17 mouse cellular contexts compared by ENCODE assay signal in the genomic region with DNA sequence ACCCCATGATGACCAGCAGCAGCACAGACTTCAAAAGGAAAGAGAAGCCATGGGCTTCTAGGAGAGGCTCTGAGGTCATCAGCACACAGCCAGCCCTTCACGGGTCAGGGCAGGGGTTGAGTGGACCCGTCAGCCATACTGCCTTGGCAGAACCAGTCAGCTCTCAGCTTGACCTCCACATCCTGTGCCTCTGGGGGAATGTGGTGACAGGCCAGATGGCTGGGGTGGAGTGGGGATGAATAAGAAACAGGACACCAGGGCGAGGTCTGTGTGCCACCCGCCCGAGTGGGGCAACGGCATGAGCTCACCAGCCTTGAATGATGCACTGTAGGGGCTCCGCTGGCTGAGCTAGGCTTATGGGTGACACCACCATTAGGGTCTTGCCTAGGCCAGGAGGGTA. TPM values are rescaled to one million over a fixed set of nuclear protein-coding genes. Genes with fewer than 3 reads are reported as not detected.
DNase-seq lines count a peak whose midpoint lies in the region; ATAC-seq and TF ChIP-seq lines count a peak whose summit lies in the region.
"Had no signal": no experiment of that assay in that cellular context is flagged by ENCODE, and none has a peak within 500 bp of the region (broad histone marks: within the 10 kb centered on the region; RNA-seq: fewer than 3 reads in every experiment).

No protein-coding gene starts in this region.

- no peak for TF ChIP-seq EP300 in heart, postnatal 0 days (IDR thresholded peaks at IDR 0.05; ENCODE audit: low read depth)
- TF ChIP-seq EP300 in stomach, postnatal 0 days (optimal IDR thresholded peaks at IDR 0.05): no peak

- no peak for TF ChIP-seq CTCF in heart, postnatal 0 days (IDR thresholded peaks at IDR 0.05; ENCODE audit: low read depth)
- TF ChIP-seq CTCF in spleen, adult 2 months (IDR thresholded peaks at IDR 0.05; ENCODE audit: extremely low read depth, insufficient read depth, insufficient read length, insufficient replicate concordance): no peak
- no peak for TF ChIP-seq CTCF in stomach, postnatal 0 days (IDR thresholded peaks at IDR 0.05; ENCODE audit: low read depth)

- peak; percentile 38 for DNase-seq in adrenal gland, postnatal 10 days
- no peak for DNase-seq in adrenal gland, adult 8-10 months
- no peak for DNase-seq in heart, postnatal 0 days (ENCODE audit: low spot score)
- DNase-seq in heart, adult 8-10 months (ENCODE audit: low spot score): no peak
- DNase-seq in spleen, adult 2 months (ENCODE audit: low read depth in 1 of 2, low spot score in 2 of 2): no peak
- no peak for DNase-seq in spleen, adult 12 weeks (ENCODE audit: low spot score)
- DNase-seq in stomach, postnatal 0 days (ENCODE audit: low spot score): no peak
- no peak for DNase-seq in layer of hippocampus, adult 9-10 months (ENCODE audit: low spot score)
- DNase-seq: kidney, postnatal 36 days; liver, embryonic 13.5 days; lung, postnatal 4 days; right cerebral cortex, adult 18-20 months; thymus, postnatal 25 days had no signal

- no peaks in the 10 kb centered on the region for H3K4me1 ChIP-seq in heart, postnatal 0 days (ENCODE audit: control insufficient read depth, insufficient read depth)
- H3K4me1 ChIP-seq in spleen, adult 2 months (ENCODE audit: control insufficient read depth, insufficient read depth, insufficient read length): peaks cover 9% of the 10 kb centered on the region; the same call in 1 of the 2 replicates
- peaks cover 3% of the 10 kb centered on the region; the same call in 1 of the 2 replicates for H3K4me1 ChIP-seq in stomach, postnatal 0 days (replicated peaks; ENCODE audit: control insufficient read depth, insufficient read depth)
- H3K4me1 ChIP-seq: intestine, embryonic 15.5 days had no signal

- 37% methylated on average over 7 of the region's 7 CpGs for WGBS in heart, postnatal 0 days
- 44% methylated on average over 7 of the region's 7 CpGs for WGBS in spleen, adult 2 months
- 48% methylated on average over 7 of the region's 7 CpGs for WGBS in stomach, postnatal 0 days

- H3K9ac ChIP-seq in heart, postnatal 0 days (replicated peaks; ENCODE audit: low read depth, low read length): no peak overlapping the region
- H3K9ac ChIP-seq in stomach, postnatal 0 days (ENCODE audit: low read length): no peak overlapping the region
- H3K9ac ChIP-seq: intestine, embryonic 15.5 days; liver, embryonic 13.5 days had no signal

- H3K36me3 ChIP-seq in heart, postnatal 0 days (replicated peaks; ENCODE audit: control insufficient read depth, insufficient read depth, low read length): no peaks in the 10 kb centered on the region
- no peaks in the 10 kb centered on the region for H3K36me3 ChIP-seq in spleen, adult 2 months (ENCODE audit: control insufficient read depth, insufficient read depth, low read length)
- H3K36me3 ChIP-seq in stomach, postnatal 0 days (ENCODE audit: control insufficient read depth, insufficient read depth, low read length): no peaks in the 10 kb centered on the region
- H3K36me3 ChIP-seq: liver, embryonic 13.5 days had no signal

- H3K4me2 ChIP-seq in heart, postnatal 0 days (ENCODE audit: low read depth, low read length): no peak overlapping the region
- H3K4me2 ChIP-seq in stomach, postnatal 0 days (replicated peaks; ENCODE audit: low read depth): no peak overlapping the region
- H3K4me2 ChIP-seq: heart, embryonic 11.5 days; intestine, embryonic 15.5 days; liver, embryonic 13.5 days had no signal

- no peak overlapping the region for H3K27ac ChIP-seq in heart, postnatal 0 days (ENCODE audit: low read depth)
- H3K27ac ChIP-seq in spleen, adult 2 months (ENCODE audit: insufficient read depth, low read length): peak overlapping the region; percentile 19; the same call in 1 of the 2 replicates
- H3K27ac ChIP-seq in stomach, postnatal 0 days (replicated peaks): peak overlapping the region; percentile 3
- H3K27ac ChIP-seq: intestine, embryonic 15.5 days; liver, embryonic 13.5 days had no signal

- H3K9me3 ChIP-seq in heart, postnatal 0 days (replicated peaks; ENCODE audit: control insufficient read depth, low read length): no peaks in the 10 kb centered on the region
- H3K9me3 ChIP-seq in stomach, postnatal 0 days (ENCODE audit: control insufficient read depth, low read length): no peaks in the 10 kb centered on the region
- H3K9me3 ChIP-seq: intestine, embryonic 15.5 days; liver, embryonic 13.5 days had no signal

- ATAC-seq in heart, postnatal 0 days (ENCODE audit: insufficient read depth, low read depth): peak; percentile 30; the same call in 1 of the 2 replicates
- no peak for ATAC-seq in stomach, postnatal 0 days (ENCODE audit: low FRiP score, low TSS enrichment)
- ATAC-seq: intestine, embryonic 15.5 days had no signal

- H3K27me3 ChIP-seq in heart, postnatal 0 days (ENCODE audit: control insufficient read depth, insufficient read depth, low read length): no peaks in the 10 kb centered on the region
- no peaks in the 10 kb centered on the region for H3K27me3 ChIP-seq in spleen, adult 2 months (ENCODE audit: control insufficient read depth, insufficient read depth, low read length)
- H3K27me3 ChIP-seq in stomach, postnatal 0 days (ENCODE audit: control insufficient read depth, insufficient read depth, low read length): no peaks in the 10 kb centered on the region
- H3K27me3 ChIP-seq: intestine, embryonic 15.5 days; liver, embryonic 13.5 days had no signal

- H3K4me3 ChIP-seq in heart, postnatal 0 days (ENCODE audit: low read depth, low read length): no peak overlapping the region
- no peak overlapping the region for H3K4me3 ChIP-seq in spleen, adult 2 months (ENCODE audit: extremely low read depth, insufficient read depth, insufficient read length)
- no peak overlapping the region for H3K4me3 ChIP-seq in stomach, postnatal 0 days (ENCODE audit: low read depth, low read length)
- H3K4me3 ChIP-seq: intestine, embryonic 15.5 days; liver, embryonic 13.5 days had no signal

- TF ChIP-seq POLR2A in spleen, adult 2 months (IDR thresholded peaks at IDR 0.05; ENCODE audit: low read depth, low read length): no peak

RNA-seq across cellular contexts. Expression of gene Tspan15, which starts 35.7 kb away (rescaled TPM):
- 10 to 100 TPM; 16.4 to 23.6 TPM for total RNA-seq in adrenal gland, postnatal 10 days (2021)
- total RNA-seq in adrenal gland, adult 8-10 months (2022): 10 to 100 TPM; 17.5 to 29.9 (median 21.7) TPM
- 9.7 and 26.0 TPM in 2 replicates for total RNA-seq in heart, postnatal 0 days (2014; rRNA removed; ENCODE audit: low replicate concordance)
- 6.7 and 7.0 TPM in 2 replicates for polyA plus RNA-seq in heart, postnatal 0 days (2015; fragmentation: Nextera tagmentation; extraction: Ambion mirVana)
- total RNA-seq in heart, adult 8-10 months (2022): 1 to 10 TPM; 5.6 to 9.2 (median 7.0) TPM
- 39.2 and 46.1 TPM in 2 replicates for polyA plus RNA-seq in spleen, adult 2 months (2012; rRNA removed)
- polyA plus RNA-seq in stomach, postnatal 0 days (2015; fragmentation: Nextera tagmentation; extraction: Ambion mirVana): 97.4 and 112 TPM in 2 replicates

RNA-seq across cellular contexts. Expression of gene Fam241b, which starts 51.7 kb away (rescaled TPM):
- 1 to 10 TPM; 1.2 to 4.2 TPM for total RNA-seq in adrenal gland, postnatal 10 days (2021)
- total RNA-seq in adrenal gland, adult 8-10 months (2022): 10 to 100 TPM in 2 of 4 experiments, 1 to 10 TPM in 2; 5.6 to 11.7 (median 8.7) TPM
- not detected in 2 replicates for total RNA-seq in heart, postnatal 0 days (2014; rRNA removed; ENCODE audit: low replicate concordance)
- 2.3 and 2.4 TPM in 2 replicates for polyA plus RNA-seq in heart, postnatal 0 days (2015; fragmentation: Nextera tagmentation; extraction: Ambion mirVana)
- 1 to 10 TPM; 4.1 to 5.5 (median 5.3) TPM for total RNA-seq in heart, adult 8-10 months (2022)
- 0.68 and 0.80 TPM in 2 replicates for polyA plus RNA-seq in spleen, adult 2 months (2012; rRNA removed)
- polyA plus RNA-seq in stomach, postnatal 0 days (2015; fragmentation: Nextera tagmentation; extraction: Ambion mirVana): 30.6 and 33.4 TPM in 2 replicates

RNA-seq across cellular contexts. Expression of gene Tacr2, which starts 56.9 kb away (rescaled TPM):
- 1 to 10 TPM; 9.0 to 9.5 TPM for total RNA-seq in adrenal gland, postnatal 10 days (2021)
- total RNA-seq in adrenal gland, adult 8-10 months (2022): 10 to 100 TPM; 27.8 to 76.4 (median 46.5) TPM
- 2.7 TPM in 1 of 2 replicates, not detected in the other for total RNA-seq in heart, postnatal 0 days (2014; rRNA removed; ENCODE audit: low replicate concordance)
- not detected in 2 replicates for polyA plus RNA-seq in heart, postnatal 0 days (2015; fragmentation: Nextera tagmentation; extraction: Ambion mirVana)
- total RNA-seq in heart, adult 8-10 months (2022): not detected
- polyA plus RNA-seq in spleen, adult 2 months (2012; rRNA removed): not detected in 2 replicates
- 1.3 and 1.6 TPM in 2 replicates for polyA plus RNA-seq in stomach, postnatal 0 days (2015; fragmentation: Nextera tagmentation; extraction: Ambion mirVana)
- total RNA-seq: MEL had no signal
- polyA plus RNA-seq: embryonic facial prominence, embryonic 11.5 days; heart, embryonic 11.5 days; liver, embryonic 13.5 days had no signal
